Mouse (Mus musculus): ENCODE measurements around the gene Sema6d.

DNA sequence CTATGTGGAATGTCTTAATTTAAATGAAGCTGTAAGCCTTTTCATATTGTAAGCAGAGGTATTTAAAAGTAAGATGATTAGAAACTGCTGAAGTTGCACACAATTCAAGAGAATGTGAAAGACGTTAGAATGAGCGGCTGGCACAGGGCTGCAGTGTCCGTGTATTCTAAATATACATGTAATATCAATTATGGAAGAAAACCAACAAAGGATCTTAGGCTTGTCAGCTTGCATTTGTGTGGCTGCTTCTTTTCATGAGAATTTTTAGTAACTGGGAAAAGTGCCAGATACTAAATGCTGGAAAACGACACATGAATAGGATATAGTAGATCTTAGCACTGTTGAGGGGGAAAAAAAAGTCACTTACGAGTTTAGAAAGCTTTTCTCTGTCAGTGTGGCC lies 11.8 kb downstream of the Sema6d start:
- TF ChIP-seq CTCF (IDR thresholded peaks at IDR 0.05; ENCODE audit: control insufficient read depth, insufficient read depth, insufficient read length) (no peak), CEBPB (IDR thresholded peaks at IDR 0.05; ENCODE audit: low read depth) (no peak)

All from C2C12 (cell line).